Mouse (Mus musculus) spleen, postnatal 14 days (tissue): ENCODE measurements around the gene Gm5771.
"Not testable (repeated sequence)": the region's sequence is repeated elsewhere in the genome, so short reads cannot be mapped to it uniquely, and the experiment has no call there.

Experiments
- DNase-seq, 2 experiments: peaks; one replicate each; pipeline ENCODE4 v3.0.0; 2021 to 2022; ENCODE audit warnings: low spot score in 2 of 2

Gene Gm5771

GRCm38 (mm10) chr6:41392056-41392455 is at the start of gene Gm5771:
Gene Gm5771, plus strand, starts transcription at chr6:41392356.
- not testable (repeated sequence) for DNase-seq

GRCm38 (mm10) chr6:41353932-41354331 is 38.2 kb upstream of the Gm5771 start, which contains the start of gene Try10:
Gene Try10, plus strand, starts transcription at chr6:41354105.
- no peak for DNase-seq

GRCm38 (mm10) chr6:41373772-41374171 is 18.4 kb upstream of the Gm5771 start:
- DNase-seq: not testable (repeated sequence)

GRCm38 (mm10) chr6:41377578-41377977 is 14.6 kb upstream of the Gm5771 start, which contains the start of gene Prss3:
Gene Prss3, minus strand, starts transcription at chr6:41377678.
- DNase-seq: not testable (repeated sequence)

GRCm38 (mm10) chr6:41386781-41387180 is 5.4 kb upstream of the Gm5771 start:
- no peak for DNase-seq

- not testable (repeated sequence) for DNase-seq
These were observed 516 bp upstream of the Gm5771 start for GRCm38 (mm10) chr6:41391640-41392039.

- not testable (repeated sequence) for DNase-seq
These were observed 50.1 kb downstream of the Gm5771 start for GRCm38 (mm10) chr6:41442261-41442660.

GRCm38 (mm10) chr6:41446045-41446444 is 53.9 kb downstream of the Gm5771 start, which contains the start of gene Gm10334:
Gene Gm10334, minus strand, starts transcription at chr6:41446145.
- DNase-seq: not testable (repeated sequence)
